Mouse (Mus musculus) C2C12 (cell line): ENCODE data around the gene Atp11a. TPM values are rescaled to one million over a fixed set of nuclear protein-coding genes. Genes with fewer than 3 reads are reported as not detected.

ENCODE experiments used
- H3K27me3 ChIP-seq: one replicate; pipeline ENCODE4 v1.6.1; 2011; ENCODE audit not compliant: control insufficient read depth, insufficient read depth, insufficient read length
- H3K36me3 ChIP-seq: one replicate; pipeline ENCODE4 v1.6.1; 2011; ENCODE audit not compliant: control insufficient read depth, insufficient read depth
- H3K4me3 ChIP-seq: one replicate; pipeline ENCODE4 v1.5.1; 2011; ENCODE audit warnings: mild to moderate bottlenecking, control low read depth; ENCODE audit not compliant: poor library complexity, insufficient read depth, severe bottlenecking
- H3K79me2 ChIP-seq: one replicate; pipeline ENCODE4 v1.6.1; 2011; ENCODE audit not compliant: control insufficient read depth, insufficient read depth
- H3K79me3 ChIP-seq: one replicate; pipeline ENCODE4 v1.6.1; 2011; ENCODE audit warnings: low read depth, control low read depth
- H3ac ChIP-seq: one replicate; pipeline ENCODE3; 2011; ENCODE audit warnings: low read depth; ENCODE audit not compliant: control insufficient read depth, insufficient read length
- CEBPB ChIP-seq: IDR thresholded peaks from one replicate; pipeline ENCODE4 v1.6.1; 2011; ENCODE audit warnings: low read depth, mild to moderate bottlenecking, control low read depth, moderate library complexity
- CTCF ChIP-seq: IDR thresholded peaks from one replicate; pipeline ENCODE4 v1.5.1; 2011; ENCODE audit not compliant: control insufficient read depth, insufficient read depth, insufficient read length
- FOSL1 ChIP-seq: IDR thresholded peaks from one replicate; pipeline ENCODE4 v1.8.0; 2011; ENCODE audit warnings: mild to moderate bottlenecking, low read length; ENCODE audit not compliant: poor library complexity, insufficient read depth, severe bottlenecking
- MAX ChIP-seq: IDR thresholded peaks from one replicate; pipeline ENCODE4 v1.6.1; 2011; ENCODE audit warnings: mild to moderate bottlenecking, control low read depth
- MYOD1 ChIP-seq: IDR thresholded peaks from one replicate; pipeline ENCODE4 v1.6.1; 2011; ENCODE audit warnings: low read depth; ENCODE audit not compliant: control insufficient read depth, insufficient read length
- MYOG ChIP-seq: IDR thresholded peaks from one replicate; pipeline ENCODE4 v1.6.1; 2011; ENCODE audit not compliant: control insufficient read depth, insufficient read length; ENCODE audit errors: extremely low read depth
- USF1 ChIP-seq: IDR thresholded peaks from one replicate; pipeline ENCODE4 v1.6.1; 2011; ENCODE audit warnings: low read depth, mild to moderate bottlenecking, control low read depth, moderate library complexity
- polyA plus RNA-seq: library from polyadenylated mRNA; unstranded; fragments of >200 nt; fragmentation: generic; extraction: Trizol; gene quantifications from one replicate; pipeline ENCODE4 v1.2.1, GENCODE M21; 2012; ENCODE audit warnings: missing spikeins

The Atp11a gene
- polyA plus RNA-seq, 1 experiment: 16.6 TPM

DNA sequence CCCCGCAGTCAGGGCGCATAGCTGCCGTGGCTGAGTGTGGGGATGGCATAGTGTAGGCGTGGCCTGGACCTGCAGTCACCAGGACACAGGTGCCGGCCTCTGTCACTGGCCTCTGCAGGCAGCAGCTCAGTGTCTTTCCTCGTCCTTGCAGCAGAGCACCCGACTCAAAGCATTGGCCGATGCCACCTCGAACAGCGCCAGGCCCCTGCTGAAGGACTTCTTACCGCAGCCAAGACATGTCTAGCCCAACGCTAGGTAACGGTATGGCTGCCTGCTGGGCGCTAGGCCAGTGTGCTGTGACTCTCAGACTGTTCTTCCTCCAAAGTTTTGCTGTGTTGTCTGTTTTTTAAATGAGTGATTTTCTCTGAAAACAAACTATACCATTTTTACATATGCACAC is 106.8 kb downstream of the Atp11a start:
- H3K79me2 ChIP-seq: no peaks in the 10 kb centered on the region
- TF ChIP-seq CTCF (no peak), MAX (no peak), USF1 (no peak), MYOD1 (no peak), CEBPB (no peak), MYOG (no peak), FOSL1 (no peak)
- no peaks in the 10 kb centered on the region for H3K27me3 ChIP-seq
- no peak overlapping the region for H3ac ChIP-seq
- H3K36me3 ChIP-seq: no peaks in the 10 kb centered on the region
- no peak overlapping the region for H3K4me3 ChIP-seq
- H3K79me3 ChIP-seq: no peaks in the 10 kb centered on the region

GRCm38 (mm10) chr8:12865790-12866189 is 109.0 kb downstream of the Atp11a start:
- Histone ChIP-seq H3K79me2 (no peaks in the 10 kb centered on the region), H3K4me3 (no peak overlapping the region), H3K79me3 (no peaks in the 10 kb centered on the region), H3ac (no peak overlapping the region), H3K27me3 (peaks cover under 1% of the 10 kb centered on the region), H3K36me3 (no peaks in the 10 kb centered on the region)
- TF ChIP-seq MAX (no peak), CEBPB (no peak), FOSL1 (no peak), CTCF (no peak), MYOG (no peak), USF1 (no peak), MYOD1 (no peak)

- peaks cover 34% of the 10 kb centered on the region for H3K27me3 ChIP-seq
- TF ChIP-seq FOSL1: no peak
- no peak for TF ChIP-seq CTCF
- no peak for TF ChIP-seq CEBPB
- no peak for TF ChIP-seq MYOD1
- no peak for TF ChIP-seq USF1
- TF ChIP-seq MAX: no peak
- no peak for TF ChIP-seq MYOG
- H3K4me3 ChIP-seq: no peak overlapping the region
- H3K36me3 ChIP-seq: no peaks in the 10 kb centered on the region
- H3K79me3 ChIP-seq: no peaks in the 10 kb centered on the region
- no peaks in the 10 kb centered on the region for H3K79me2 ChIP-seq
- H3ac ChIP-seq: no peak overlapping the region
Observed at GRCm38 (mm10) chr8:12869661-12870060, 112.8 kb downstream of the Atp11a start.

- H3K36me3 ChIP-seq: no peaks in the 10 kb centered on the region
- H3K79me2 ChIP-seq: no peaks in the 10 kb centered on the region
- peaks cover 44% of the 10 kb centered on the region for H3K27me3 ChIP-seq
- no peaks in the 10 kb centered on the region for H3K79me3 ChIP-seq
- no peak for TF ChIP-seq MYOG
- no peak for TF ChIP-seq CEBPB
- TF ChIP-seq USF1: no peak
- no peak for TF ChIP-seq MAX
- TF ChIP-seq MYOD1: no peak
- no peak for TF ChIP-seq CTCF
- no peak for TF ChIP-seq FOSL1
- no peak overlapping the region for H3ac ChIP-seq
- no peak overlapping the region for H3K4me3 ChIP-seq
Observed at GRCm38 (mm10) chr8:12870656-12871055, 113.8 kb downstream of the Atp11a start.

GRCm38 (mm10) chr8:12871461-12871860 is 114.6 kb downstream of the Atp11a start:
- no peaks in the 10 kb centered on the region for H3K79me3 ChIP-seq
- H3K27me3 ChIP-seq: peaks cover 51% of the 10 kb centered on the region
- H3K4me3 ChIP-seq: no peak overlapping the region
- no peak for TF ChIP-seq MYOD1
- TF ChIP-seq MYOG: no peak
- no peak for TF ChIP-seq USF1
- TF ChIP-seq CTCF: no peak
- no peak for TF ChIP-seq FOSL1
- no peak for TF ChIP-seq CEBPB
- no peak for TF ChIP-seq MAX
- H3K36me3 ChIP-seq: no peaks in the 10 kb centered on the region
- no peaks in the 10 kb centered on the region for H3K79me2 ChIP-seq
- H3ac ChIP-seq: no peak overlapping the region

GRCm38 (mm10) chr8:12872983-12873356 is 116.2 kb downstream of the Atp11a start:
- Histone ChIP-seq H3K79me3 (no peaks in the 10 kb centered on the region), H3K27me3 (peaks cover 62% of the 10 kb centered on the region), H3K4me3 (no peak overlapping the region), H3K79me2 (no peaks in the 10 kb centered on the region), H3K36me3 (no peaks in the 10 kb centered on the region), H3ac (no peak overlapping the region)
- TF ChIP-seq MAX (no peak), FOSL1 (no peak), CEBPB (no peak), USF1 (no peak), MYOG (no peak), MYOD1 (no peak)
